Mouse (Mus musculus): ENCODE measurements at regions not wholly inside any gene's neighbourhood (a gene's known extent, or its start where the extent isn't known, plus 50 kb on each side); places are given as distances from the start of the nearest gene placed in this dataset.

DNA sequence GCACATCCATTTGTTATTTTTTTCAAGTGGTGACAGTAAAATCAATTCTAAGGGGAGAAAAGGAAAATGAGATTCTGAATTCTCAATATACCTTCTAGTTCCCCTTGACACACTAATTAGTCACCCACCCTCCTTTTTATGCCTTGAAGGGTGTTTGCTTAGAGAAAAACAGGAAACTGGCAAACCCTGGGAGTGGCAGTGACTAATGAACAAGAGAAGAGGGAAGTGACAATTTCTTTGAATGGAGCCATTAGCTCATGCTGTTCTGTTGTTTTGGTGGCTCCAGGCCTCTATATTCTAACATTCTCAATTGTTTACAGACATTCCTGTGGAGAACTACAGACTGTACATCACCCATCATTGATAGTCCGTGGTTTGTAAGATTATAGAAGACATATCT lies 692.0 kb downstream of the Epm2a start:
- no peak for ATAC-seq (replicated peaks; ENCODE audit: low FRiP score, poor library complexity, severe bottlenecking)

DNA sequence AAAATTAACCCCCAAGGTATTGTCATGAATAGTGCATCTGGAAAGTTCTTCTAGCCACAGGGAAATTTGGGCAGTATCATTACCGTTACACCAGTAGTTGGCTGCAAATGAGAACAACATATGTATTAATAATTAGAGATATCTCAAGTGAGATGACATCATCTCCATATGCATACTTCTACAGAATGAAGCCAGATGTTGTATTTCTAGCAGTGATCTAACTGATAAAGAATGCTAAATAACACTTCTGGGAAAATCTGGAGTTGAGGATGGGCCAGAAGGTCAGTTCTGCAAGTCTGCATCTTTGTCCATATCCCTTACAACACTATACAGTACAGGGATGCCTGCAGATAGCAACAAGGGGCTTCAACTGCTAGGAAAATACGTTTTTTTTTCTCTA lies 702.7 kb downstream of the Epm2a start:
- ATAC-seq (replicated peaks; ENCODE audit: low FRiP score, poor library complexity, severe bottlenecking), result no peak

DNA sequence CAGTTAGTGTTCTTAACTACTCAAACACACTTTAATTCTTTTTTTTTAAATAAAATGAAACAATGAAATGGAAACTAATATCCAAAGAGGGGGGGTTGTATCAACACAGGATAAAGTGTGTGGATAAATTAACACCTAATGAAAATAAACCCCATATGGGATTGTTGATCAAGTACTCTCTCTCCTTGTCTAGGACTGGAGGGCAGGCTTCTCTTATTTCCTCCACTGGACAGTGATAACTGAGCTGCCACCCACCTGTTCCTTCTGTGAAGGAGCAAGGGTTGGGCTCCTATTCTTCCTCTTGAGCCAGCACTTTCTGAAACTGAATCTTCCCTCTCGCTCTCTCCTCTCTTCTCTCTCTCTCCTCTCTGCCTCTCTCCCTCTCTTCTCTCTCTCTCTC lies 716.5 kb downstream of the Epm2a start:
- no peak for ATAC-seq (replicated peaks; ENCODE audit: low FRiP score, poor library complexity, severe bottlenecking)

DNA sequence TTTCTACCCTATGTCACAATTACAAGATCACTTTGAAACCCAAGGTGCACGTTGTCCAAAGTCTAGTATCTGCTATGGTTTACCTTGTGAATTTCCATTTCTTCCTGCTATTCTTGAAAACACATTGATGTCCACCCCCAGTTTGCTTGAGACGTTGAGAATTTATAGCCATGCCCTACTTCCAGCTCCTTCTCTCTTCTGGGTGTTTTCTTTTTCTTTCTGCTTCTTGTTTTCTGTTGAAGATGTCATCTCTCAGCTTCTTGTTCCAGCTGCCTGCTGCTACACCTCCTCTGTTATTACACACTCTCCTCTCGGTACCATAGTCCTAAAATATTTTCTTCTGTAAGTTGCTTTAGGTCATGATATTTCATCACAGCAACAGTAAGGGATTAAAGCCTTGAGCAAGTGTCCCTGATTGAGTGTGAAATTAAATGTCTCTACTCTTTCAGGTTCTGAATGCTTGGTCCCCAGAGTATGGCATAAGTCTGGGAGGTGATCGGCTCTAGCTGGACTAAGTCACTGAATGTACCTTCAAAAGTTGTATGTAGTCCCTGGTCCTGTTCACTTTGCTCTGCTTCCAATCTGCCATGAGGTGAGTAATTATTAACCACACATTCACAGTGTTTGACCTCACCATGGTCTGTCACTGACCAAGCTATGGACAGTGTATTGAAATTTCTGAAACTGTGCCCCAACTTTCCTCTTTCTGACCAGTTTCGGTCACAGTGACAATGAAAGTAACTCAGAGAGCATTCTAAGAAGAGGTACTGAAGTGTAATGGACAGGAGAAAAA lies 718.1 kb downstream of the Epm2a start:
- no peak for ATAC-seq (replicated peaks; ENCODE audit: low FRiP score, poor library complexity, severe bottlenecking)

DNA sequence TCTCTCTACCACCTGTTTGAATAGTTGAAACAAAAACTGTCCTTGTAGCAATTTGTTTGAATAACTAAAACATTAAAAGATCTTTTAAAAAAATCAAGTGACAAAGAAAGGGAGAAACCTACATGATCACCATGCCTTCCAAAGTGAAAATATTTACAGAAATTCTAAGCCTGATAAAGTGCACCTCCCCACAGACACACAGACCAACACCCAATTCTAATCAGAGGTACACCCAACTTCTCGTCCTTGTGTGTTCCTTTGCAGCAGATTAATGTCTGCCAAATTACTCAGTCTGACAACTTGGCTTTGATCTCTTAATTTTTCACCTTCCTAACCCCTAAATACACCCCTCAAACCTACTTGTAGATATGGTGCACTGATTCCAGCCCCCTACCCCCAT lies 719.1 kb downstream of the Epm2a start:
- no peak for ATAC-seq (replicated peaks; ENCODE audit: low FRiP score, poor library complexity, severe bottlenecking)

DNA sequence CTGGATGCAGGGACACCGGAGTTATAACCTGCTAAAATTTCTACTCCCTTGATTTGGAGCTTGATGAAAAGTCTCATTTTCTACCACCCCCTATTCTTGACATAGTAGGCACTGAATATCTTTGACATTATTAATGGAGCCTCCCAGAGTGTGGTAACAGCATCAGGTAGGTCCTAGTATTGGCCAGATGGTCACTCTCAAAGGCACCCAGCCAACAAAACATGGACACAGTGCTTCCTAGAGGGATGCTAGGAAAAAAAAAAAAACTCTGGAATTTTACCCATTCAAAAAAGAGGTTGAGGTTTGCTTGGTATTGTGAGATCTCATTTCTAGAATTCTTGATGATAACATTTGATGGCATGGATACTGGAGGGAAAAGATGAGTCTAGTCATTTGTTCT lies 740.8 kb downstream of the Epm2a start:
- ATAC-seq (replicated peaks; ENCODE audit: low FRiP score, poor library complexity, severe bottlenecking), result no peak

DNA sequence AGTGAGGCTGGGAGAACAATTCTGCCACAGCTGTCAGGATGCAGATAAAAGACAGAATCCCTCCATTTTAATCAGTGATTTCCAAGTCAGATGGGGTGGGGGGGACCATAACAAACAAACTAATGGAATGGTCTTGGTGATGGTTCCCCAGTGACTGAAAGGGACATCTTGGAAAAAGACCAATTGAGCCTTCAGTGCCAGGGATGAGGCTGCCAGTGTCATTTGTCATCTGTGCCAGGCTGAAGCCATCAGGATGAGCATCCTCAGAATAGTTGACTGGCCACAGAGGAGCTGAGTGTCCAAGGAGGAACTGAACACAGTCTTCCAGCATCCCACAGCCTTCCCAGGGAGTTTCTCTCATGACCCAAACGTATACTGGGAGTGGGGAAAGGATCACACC lies 749.3 kb downstream of the Epm2a start:
- ATAC-seq (replicated peaks; ENCODE audit: low FRiP score, poor library complexity, severe bottlenecking), result no peak

DNA sequence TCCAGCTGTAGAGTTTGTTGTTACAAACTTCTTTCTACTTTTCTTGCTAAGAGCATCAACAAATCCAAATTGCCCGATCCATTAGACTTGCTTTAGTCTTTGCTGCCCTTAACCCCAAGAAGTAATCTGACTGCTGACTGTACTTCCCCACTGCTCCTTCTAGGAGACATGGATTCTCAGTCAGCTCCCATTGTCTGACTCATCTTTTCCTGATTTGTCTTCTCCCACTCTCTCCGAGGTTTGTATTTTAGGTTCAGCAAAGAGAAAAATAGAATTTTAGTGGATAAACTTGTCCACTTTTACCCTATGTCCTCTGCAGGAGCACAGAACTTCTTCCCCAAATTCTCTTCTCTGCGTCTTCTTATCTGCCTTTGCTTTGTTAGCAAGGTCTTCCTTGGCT lies 753.5 kb downstream of the Epm2a start:
- ATAC-seq (replicated peaks; ENCODE audit: low FRiP score, poor library complexity, severe bottlenecking), result no peak

DNA sequence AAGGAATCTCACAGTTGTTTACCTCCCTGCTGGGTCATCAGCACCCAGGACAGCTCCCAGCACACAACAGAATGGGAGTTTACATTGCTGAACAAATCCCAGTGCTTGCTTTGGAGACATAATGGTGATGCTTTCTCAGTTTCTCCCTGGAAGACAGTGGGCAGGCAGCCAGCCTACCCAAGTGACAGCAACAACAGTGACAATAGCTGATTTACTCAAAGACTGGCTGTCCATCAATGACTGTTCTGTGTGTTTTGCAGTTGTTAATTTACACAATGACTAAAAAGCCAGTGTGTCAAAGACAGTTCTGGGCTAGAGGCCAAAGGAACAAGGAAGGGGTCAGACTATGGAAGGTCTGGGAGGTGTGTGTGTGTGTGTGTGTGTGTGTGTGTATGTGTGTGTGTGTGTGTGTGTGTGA lies 762.2 kb downstream of the Utrn start:
- no peak for ATAC-seq (replicated peaks; ENCODE audit: low FRiP score, poor library complexity, severe bottlenecking)

DNA sequence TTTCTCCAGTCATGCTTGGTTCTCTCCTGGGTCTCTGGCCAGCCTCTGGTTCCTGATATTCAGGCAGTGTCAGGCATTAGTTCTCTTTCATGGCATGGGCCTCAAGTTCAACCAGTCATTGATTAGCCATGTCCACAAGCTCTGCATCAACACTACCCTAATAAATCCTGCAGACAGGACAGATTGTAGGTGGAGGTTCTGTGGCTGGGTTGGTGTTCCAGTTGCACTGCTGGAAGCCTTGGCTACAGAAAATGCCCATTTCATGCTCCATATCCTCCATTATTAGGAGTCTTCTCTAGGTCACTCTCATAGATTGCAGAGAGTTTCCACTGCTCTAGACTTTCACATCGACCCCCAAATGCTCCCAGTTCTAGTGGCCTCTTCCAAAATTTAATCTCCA lies 757.4 kb downstream of the Utrn start:
- ATAC-seq (replicated peaks; ENCODE audit: low FRiP score, poor library complexity, severe bottlenecking), result no peak

DNA sequence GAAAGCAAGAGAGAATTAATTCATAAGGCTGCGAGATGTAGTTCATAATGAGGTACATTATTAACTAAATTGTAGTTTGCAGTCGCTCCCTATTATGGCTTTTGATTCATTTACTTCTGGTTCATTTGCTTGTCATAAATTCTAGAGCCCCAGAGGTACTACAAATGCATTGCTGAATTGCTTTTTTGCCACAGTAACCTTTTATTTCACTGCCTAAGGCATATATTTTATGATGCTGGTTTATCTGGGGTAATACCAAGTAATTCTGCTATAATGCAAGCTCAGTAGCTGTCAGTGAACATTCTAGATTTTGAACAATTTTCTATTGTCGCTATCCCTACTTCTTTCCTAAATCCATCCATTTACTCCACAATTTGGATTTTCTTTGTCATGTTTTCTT lies 753.4 kb downstream of the Utrn start:
- ATAC-seq (replicated peaks; ENCODE audit: low FRiP score, poor library complexity, severe bottlenecking), result no peak

DNA sequence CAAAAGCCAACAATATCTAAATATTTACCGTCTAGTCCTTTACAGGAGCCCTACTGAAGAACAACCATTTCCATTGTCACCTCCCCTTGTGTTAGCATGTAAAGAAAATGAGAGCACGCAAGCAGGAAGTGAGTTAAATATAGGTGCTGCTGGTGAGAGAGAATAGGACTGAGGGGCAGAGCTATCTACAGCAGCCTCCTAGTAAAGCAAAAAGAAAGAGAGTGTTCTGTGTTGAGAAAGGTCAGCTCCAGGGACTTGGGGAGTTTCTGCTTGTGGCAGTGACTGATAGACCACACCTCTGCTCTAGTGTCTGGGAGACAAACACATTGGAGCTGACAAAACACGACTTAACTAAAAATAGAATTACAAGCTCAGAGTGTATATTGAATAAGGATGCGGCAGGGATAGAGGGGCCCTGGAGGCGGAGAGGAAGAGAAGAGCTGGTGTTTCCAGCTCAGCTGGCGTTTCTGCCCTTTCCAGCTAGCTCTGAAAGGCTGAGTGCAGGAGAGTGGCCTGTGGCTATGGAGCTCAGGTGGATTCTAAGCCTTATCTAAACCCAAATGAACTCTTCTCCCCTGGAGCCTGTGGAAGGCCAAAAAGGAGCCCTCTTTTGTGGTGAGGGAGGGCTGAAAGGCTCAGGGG lies 752.4 kb downstream of the Utrn start:
- no peak for ATAC-seq (replicated peaks; ENCODE audit: low FRiP score, poor library complexity, severe bottlenecking)

DNA sequence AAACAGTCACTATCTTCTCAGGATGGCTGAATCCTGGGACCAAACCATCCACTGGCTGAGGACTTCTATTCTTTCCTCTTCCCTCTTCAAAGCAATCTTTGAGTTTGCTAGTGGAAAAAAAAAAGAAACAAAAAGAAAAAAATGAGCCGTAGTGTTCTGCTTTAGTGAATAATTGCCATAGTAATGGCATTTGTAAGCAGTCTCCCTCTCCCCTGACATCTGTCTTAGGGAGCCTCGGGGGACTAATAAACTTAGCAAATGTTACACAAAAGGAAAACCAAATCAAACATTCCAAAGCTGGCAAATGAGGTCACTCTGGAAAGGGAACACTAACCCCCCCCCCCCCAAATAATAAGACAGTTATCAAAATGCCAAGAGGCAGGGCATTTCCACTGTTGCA lies 744.9 kb downstream of the Utrn start:
- no peak for ATAC-seq (replicated peaks; ENCODE audit: low FRiP score, poor library complexity, severe bottlenecking)

DNA sequence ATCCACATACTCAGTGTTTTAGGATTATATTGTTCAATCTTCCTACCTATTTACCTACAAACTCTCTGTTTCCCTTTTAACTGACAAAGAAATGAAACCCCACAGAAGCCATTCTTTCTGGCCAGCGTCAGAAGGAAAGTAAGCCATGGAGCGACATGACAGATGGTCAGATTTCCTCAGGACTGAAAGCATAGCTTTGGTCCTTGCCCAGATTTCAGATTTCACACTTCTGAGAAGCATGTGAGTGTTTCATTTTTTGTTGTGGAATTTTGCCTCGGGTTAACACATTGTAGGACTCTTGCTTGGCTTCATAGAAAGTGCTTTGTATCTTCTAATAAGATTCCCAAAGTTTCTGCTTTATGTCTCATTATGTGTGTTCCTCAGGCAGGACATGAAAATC lies 739.7 kb downstream of the Utrn start:
- ATAC-seq (replicated peaks; ENCODE audit: low FRiP score, poor library complexity, severe bottlenecking), result no peak

DNA sequence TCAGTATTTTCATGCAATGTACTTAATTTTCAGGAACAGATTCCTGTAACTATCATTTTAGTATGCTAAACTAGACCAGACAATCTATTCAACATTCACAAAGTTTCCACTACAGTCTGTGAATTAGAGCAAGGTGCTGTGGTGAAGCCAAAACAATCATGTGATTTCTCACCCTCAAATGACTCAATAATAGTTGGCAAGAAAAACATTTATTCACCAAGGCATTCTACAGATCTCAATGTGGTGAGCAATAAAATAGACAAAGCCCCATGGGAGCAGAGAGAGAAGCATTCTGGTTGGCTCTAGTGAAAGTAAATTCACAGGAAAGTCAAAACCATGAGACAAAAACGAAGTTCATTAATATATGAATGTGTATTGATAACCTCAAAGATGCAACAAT lies 724.5 kb downstream of the Utrn start:
- no peak for ATAC-seq (replicated peaks; ENCODE audit: low FRiP score, poor library complexity, severe bottlenecking)

DNA sequence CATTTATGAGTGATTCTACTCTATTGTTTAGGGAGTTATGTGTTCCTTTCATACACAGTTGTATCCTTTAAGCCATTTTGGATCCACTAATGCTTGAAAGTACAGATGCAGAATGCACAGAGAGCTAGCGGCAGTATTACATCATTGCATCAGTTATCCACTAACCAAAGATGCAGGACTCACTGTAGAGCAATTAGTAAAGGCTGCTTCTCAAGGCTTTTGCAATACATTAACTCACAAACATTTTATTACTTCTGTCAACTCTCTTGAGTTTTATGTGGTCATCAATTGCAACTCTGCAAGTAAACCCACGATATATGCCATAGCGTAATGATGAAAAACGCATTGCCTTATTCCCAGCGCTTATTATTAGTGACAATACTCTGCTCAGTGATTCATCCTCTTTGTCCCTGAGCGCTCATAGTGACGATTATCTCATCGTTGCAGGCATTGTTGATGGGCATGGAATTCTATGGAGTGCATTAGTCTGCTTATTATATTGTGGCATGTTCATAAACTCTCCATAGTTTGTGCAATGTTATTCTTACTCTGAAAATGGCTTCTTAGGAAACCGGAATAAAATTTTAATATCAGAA lies 722.1 kb downstream of the Utrn start:
- ATAC-seq (replicated peaks; ENCODE audit: low FRiP score, poor library complexity, severe bottlenecking), result no peak

DNA sequence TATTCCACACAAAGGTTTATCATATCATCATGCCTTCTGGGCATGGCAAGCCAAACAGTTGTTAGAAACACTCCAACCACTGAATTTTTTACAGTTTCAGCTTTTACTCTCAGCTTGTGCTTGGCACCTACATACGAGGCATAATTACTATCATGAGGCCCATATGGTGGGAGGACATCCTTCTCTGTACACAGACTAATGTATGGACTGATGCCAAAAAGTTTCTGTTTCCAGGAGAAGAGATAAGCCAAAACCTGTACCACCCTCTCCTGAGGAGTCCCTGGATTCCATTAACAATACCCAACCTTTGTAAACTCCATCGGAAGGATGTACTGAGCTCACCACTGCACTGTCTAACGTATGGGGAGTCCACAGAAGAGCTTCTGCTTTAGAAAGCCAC lies 698.9 kb downstream of the Utrn start:
- ATAC-seq (replicated peaks; ENCODE audit: low FRiP score, poor library complexity, severe bottlenecking), result no peak

DNA sequence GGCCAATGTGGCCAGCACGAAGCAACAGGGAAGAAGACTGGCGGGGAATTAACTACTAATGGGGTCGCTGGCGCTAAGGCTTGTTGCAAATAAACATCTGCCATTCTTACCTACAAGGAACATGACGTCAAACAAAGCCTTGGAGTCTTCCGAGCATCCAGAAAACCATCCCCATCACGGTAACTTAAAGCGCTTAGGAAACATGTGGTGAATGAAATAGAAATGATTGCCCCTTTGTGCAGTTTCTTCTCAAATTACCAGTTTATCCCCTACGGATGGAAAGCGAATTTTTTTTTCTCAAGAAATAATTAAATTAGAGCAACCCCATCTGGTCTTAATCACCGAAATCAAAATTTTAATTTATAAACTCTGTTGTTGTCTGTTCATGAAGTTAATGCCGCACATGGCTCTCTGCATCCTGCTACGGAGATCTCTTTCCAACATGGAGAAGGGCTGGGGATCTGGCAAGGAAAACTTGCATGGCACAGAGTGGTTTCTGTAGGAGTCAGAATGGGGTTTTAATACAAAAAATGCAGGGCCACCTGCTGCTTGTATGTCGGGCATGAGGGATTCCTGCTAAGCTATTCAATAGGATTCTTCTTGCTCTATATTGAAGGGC lies 694.9 kb downstream of the Utrn start:
- ATAC-seq (replicated peaks; ENCODE audit: low FRiP score, poor library complexity, severe bottlenecking), result no peak

DNA sequence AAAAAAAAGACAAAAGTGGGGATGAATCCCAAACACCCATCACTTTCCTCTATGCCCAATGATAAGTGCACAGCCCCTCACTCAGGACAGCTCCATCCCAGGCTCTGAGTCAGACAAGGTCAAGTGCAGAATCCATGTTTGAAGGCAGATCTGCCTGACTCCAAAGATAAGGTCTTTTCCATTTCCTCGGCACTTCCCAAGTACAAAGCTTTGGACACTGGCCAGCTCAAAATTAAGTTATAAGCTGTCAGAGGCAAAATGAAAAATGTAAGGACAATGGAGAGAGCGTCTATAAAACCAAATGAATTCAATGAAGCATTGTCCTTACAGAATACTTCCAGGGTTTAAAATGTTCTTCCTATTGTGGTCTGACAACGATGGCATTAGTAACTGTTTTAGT lies 694.0 kb downstream of the Utrn start:
- ATAC-seq (replicated peaks; ENCODE audit: low FRiP score, poor library complexity, severe bottlenecking), result no peak

DNA sequence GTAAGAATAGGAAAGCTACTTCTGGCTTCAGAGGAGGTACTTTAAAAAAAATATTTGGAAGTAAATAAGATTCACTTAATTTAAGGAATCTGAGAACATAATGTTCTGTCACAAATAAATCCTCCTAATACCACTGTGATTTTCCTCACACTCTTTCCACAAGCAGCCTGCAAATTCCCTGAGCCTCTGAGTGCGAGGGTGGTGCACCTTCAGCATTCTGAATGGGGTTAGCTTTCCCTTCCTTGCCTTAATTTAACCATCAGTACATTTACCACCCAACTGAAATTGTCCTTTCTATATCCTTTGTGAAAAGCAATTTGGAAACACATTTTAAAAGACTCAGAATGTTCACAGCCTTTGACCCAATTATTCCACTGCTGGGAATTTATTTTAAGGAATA lies 691.7 kb downstream of the Utrn start:
- ATAC-seq (replicated peaks; ENCODE audit: low FRiP score, poor library complexity, severe bottlenecking), result no peak

DNA sequence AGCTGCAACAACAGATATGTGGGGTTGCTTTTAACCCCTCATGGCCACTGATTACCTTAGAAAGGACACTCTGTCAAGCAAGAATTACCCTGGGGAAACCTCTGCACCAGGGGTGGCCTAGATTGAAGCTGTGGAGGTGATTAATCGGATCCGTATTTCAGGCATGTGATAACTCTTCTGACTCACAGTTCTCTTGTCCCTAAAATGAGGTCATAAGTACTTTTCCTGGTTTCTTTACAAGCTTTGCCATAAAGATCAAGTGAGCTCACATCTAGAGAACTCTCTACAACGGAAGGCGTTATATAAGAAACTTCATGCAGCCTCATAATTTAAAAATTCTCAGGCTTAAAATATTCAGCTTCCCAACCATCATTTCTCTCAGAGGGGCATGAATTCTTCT lies 688.2 kb downstream of the Utrn start:
- ATAC-seq (replicated peaks; ENCODE audit: low FRiP score, poor library complexity, severe bottlenecking), result no peak
